Mouse (Mus musculus): ENCODE results near the gene Pan2.
"Not testable (repeated sequence)": the region's sequence is repeated elsewhere in the genome, so short reads cannot be mapped to it uniquely, and the experiment has no call there.

The Pan2 gene

DNA sequence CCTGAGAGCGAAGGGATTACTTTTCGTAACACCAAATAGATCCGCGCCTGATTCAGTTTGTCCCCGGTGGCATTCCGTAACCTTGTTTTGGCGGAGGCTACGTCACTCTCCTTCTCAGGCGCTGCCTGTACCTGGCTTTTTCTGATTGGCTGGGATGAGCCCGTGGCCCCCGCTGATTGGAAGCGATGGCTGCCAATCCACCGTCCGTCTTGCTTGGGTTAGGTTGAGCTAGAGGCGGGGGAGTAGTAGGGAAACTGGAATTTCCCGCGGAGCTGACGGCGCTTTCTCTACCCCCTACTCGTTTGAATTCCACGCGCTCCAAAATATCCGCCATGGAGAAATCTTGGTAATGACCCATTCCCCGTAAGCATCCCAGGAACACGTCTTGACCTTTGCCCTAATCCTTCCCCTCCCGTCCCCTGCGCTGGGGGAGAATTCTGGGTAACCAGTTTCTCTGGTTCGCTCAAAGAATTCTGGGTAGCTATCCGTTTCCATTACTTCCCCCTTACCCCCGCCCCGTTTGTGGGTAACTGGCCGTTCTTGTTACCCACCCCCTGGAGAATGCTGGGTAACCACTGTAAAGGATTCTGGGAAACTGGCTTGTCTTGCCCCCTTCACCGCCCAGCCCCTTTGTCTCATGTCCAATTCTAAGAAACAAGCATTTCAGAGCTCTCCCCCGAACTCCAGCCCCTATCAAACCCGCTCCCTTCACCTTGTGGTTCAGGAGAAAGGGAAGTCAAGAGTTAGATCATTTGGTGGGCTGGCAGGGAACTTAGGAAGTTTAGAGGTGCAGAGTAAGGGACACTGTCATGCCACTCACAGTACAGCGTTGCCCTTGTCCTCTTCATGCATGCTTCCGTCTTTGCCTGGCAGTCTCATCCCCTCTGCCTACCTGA lies at the start of gene Pan2:
TSS of gene Pan2 (plus strand) at position 210 of the 896 bp plus-strand sequence.
- DNase-seq (ENCODE audit: low spot score): peak; percentile 100

DNA sequence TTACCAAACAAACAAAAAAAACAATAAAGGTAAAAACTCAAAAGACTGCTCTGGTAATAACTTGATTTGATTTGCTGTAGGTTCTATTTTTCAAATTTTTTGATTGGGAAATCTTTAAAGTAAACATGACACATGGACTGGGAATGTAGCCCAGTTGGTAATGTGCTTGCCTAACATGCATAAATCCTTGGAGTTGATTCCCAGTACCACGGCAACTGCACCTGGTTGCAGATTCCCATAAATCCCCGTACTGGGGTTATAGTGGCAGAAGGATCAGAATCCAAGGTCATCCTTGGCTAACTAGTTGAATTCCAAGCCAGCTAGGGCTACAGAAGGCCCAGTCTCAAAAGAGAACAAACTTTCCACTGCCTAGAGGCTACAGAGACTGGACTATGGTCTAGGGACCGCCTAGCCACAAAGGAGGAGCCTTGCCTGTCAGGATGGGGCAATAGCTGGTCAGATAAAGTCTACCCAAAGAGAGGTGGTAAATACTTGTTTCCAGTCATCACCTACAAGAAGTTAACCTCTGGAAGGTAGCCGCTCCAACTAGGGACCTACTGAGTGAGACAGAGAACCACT lies 49.4 kb upstream of the Pan2 start, which contains the start of gene Apon:
TSS of gene Apon (plus strand) at position 420 of the 579 bp plus-strand sequence.
- no peak for DNase-seq (ENCODE audit: low spot score)

DNA sequence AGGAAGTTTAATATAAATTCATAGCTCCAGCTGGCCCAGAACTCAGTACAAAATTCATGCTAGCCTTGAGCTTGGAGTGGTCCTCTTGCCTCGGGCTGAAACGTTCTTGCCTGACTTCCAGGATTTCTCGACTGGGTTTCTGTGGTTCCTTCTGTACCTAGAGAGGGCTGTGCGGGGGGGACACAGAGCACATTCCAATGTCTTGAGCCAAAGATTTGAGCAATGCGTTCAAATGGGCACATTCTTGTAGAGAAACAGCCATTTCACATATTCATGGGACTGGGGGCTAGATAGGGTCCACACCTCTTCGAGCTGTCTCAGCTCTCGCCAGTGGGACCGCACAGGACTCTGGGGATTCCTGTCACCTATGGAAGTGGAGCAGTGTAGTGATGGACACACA lies 47.2 kb upstream of the Pan2 start:
- DNase-seq (ENCODE audit: low spot score): no peak

DNA sequence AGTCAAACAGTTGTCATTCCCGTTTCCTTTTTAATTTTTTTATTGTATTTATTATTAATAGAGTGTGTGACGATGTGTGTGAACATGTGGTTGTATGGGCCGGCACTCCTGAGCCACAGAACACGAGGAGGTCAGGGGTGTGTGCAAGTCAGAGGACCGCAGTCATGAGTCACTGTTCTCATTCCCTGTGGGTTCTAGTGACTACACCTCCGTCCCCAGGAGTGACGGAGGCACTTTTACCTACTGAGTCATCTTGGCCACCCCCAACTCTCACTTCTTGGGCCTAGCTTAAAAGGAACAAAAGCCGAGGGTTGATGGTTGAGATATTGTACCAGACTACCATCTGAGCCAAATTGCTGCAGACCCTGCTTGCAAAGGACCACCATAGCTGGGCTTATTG lies 46.8 kb upstream of the Pan2 start:
- no peak for DNase-seq (ENCODE audit: low spot score)

DNA sequence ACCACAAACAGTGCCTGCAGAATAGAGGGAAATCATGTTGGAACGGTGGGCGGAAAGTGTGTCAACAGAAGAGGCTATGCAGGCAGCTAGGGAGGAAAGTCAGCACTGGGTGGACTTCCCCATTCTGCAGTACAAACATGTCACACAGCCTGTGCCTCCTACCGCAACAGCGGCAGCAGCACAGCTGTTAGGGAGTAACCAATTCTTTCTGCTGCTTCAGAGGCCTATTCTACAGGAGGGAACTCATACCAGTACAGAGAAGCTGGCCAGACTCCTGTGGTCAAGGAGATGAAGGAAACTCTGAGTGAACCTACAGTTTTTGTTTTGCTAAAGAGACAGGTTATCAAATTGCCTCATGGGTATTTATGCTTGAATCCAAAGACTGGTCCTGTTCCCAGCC lies 44.2 kb upstream of the Pan2 start:
- DNase-seq (ENCODE audit: low spot score): no peak

DNA sequence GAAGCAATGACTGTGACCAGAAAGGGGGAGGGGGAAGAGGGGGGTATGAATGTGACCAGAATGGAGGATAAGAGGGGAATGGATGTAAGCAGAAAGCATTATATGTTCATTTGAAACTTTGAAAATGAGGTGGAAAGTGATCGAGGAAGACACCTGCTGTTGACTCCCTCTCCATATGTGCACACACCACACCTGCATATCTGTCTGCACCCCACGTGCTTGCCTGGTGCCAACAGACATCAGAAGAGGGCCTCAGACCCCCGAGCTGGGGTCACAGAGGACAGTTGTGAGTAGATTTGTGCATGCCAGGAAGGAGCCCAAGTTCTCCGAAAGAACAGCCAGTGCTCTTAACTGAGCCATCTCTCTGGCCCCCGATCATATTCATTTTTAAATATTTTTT lies 43.2 kb upstream of the Pan2 start:
- DNase-seq (ENCODE audit: low spot score): no peak

DNA sequence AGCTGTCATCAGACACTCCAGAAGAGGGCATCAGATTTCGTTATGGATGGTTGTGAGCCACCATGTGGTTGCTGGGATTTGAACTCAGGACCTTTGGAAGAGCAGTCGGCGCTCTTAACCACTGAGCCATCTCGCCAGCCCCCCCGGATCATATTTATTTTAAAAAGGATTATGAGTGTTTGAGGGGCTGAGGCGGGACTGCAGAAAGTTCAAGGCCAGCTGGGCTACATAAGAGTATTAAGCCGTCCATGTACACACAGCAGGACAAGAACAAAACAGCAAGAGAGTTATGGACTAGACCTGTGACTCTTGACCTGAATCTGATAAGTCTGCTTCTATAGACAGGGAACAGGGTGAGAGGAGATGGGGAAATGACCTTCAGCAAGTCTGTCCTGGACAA lies 42.8 kb upstream of the Pan2 start:
- DNase-seq (ENCODE audit: low spot score): not testable (repeated sequence)

DNA sequence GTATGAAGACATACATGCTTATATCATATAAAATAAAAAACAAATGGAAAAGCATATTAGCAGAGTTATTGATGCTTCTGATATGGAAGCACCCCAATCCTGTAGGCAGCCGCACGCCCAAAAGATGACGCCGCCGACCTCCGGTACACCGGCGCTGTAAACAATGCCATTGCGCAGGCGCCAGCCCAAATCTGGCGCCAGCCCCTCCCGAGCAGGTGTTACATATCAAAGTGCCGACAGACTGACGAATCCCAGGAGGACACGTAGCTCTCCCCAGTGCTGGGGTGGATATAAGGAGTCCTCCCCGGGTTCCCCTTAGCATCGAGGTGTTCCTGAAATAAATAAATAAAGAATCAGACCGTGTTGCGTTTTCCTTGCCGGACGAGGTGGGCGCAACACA lies 40.8 kb upstream of the Pan2 start:
- DNase-seq (ENCODE audit: low spot score): no peak

DNA sequence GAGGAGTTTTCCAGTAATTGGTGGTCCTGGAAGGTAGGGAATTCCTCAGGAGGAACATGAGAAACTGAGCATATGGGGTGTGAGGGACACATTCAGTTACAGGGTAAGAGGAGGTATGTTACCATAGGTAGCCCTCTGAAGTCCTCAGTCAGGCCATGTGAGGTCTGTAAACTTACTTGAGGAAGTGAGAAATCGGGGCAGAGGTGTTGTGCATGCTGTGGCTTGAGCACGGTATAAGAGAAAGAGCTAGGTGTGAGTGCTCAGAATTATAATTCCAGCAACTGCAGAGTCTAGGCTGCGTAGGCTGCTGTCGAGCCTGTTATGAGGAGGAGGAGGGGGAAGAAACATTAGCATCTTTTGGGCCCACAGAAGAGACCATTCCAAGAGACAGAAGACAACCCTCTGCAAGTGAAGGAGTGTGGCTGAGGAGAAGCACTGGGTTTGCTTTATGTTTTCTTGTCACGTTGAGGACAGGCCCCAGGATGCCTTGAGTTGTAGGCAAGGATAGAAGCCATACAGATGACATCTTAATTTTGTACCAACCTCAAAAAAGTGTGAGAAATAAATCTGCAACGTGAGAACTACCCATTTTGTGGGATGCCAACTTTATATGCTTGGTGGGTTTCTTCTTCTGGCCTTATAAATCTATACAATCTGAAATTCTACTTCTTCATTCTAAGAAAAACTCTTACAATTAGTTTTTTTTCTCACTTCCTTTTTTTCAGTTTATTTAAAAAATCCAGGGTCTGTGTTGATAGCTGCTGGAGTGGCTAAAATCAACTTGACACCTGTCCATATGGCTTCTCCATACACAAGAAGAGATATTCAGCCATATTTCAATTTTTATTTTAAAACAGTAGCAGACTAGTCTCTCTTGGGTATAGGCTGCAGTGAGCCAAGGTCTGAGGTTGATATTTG lies 39.5 kb upstream of the Pan2 start:
- no peak for DNase-seq (ENCODE audit: low spot score)

DNA sequence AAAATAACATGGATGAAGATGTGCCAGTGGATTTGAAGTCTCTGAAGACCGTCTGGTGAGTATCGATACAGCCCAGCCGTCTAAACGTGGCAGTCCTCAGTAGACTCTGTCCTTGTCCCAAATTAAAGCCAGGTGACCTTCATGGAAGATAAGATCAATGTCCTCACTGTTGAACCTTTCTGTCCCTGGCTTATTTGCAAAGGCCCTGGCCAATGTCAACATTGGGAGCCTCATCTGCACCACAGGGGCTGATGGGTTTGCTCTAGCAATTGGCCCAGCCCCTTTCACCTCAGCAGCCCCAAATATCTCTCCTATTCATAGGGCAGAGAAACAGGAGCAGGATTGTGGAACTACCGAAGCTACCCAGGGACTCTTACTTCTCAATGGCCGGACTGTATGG lies 34.8 kb upstream of the Pan2 start, which contains the start of gene Apof:
TSS of gene Apof (plus strand) at position 301 of the 400 bp plus-strand sequence.
- no peak for DNase-seq (ENCODE audit: low spot score)

DNA sequence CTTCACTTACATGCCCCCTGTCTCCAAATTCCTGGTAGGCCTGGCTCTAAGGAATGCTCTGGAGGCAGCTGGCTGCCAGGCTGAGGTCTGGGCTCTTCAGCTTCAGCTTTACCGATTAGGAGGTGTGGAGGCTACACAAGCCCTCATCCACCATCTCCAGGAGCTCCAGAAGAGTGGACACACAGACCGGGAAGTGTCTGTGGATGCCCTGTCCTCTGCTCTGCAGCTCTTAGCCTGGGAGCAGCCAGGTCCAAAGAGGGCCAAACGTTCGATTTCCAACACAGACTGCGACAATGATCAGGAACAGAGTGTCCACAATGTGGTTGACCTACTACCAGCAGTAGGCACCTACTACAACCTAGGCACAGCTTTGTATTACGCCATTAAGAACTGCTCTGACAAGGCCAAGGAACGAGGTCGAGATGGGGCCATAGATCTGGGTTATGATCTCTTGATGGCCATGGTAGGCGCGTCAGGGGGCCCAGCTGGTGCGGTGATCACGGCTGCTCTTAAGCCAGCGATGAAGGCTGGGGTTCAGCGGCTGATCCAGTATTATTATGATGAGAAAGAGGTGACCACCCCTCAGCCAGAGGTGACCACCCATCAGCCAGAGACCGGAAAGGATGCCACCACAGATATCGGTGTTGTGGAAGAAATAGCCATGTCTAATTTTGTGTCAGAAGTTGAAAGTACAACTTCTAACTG lies 33.8 kb upstream of the Pan2 start:
- no peak for DNase-seq (ENCODE audit: low spot score)

DNA sequence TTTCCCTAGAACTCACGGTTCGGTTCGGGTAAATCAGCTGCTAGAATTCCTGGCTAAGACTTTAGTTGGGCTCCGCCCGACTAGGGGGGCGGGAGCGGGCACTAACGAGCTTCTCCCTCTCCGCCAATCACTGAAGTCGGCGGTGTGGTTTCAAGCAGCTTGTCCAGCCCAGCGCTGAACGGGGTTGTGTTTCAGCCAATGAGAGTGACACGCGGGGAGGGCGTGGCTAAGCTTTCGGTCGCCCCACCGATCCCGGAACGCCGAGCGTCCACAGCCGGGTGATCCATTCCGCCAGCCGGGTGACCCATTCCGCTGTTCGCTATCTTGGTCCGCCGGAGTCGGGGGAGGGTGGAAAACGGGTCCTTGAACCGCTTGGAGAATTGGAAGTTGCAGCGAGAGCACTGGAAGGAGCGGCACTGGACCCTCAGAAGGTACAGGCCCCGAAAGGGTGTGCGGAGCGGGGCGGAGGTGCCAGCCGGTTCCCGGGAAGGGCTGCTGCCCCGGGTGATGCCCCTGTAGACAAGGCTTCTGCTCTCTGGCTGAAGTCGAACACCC lies 32.8 kb upstream of the Pan2 start, which contains the start of gene Stat2:
TSS of gene Stat2 (plus strand) at position 273 of the 555 bp plus-strand sequence.
- DNase-seq (ENCODE audit: low spot score): peak; percentile 91

DNA sequence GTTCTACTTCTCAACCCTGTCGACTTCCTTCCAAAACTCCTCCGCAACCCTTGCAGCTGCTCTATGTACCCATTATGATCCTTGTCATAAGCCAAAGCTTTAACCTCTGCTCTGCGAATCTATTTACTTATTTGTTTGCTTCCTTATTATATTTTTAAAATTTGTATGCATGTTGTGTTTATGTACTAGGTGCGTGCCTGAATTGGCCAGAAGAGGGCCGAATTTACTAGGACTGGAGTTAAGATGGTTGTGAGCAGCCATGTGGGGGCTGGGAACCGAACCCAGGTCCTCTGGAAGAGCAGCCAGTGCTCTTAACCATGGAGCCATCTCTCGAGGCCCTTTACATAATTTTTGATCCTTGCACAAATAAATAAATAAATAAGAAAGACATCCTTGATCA lies 32.3 kb upstream of the Pan2 start:
- no peak for DNase-seq (ENCODE audit: low spot score)

DNA sequence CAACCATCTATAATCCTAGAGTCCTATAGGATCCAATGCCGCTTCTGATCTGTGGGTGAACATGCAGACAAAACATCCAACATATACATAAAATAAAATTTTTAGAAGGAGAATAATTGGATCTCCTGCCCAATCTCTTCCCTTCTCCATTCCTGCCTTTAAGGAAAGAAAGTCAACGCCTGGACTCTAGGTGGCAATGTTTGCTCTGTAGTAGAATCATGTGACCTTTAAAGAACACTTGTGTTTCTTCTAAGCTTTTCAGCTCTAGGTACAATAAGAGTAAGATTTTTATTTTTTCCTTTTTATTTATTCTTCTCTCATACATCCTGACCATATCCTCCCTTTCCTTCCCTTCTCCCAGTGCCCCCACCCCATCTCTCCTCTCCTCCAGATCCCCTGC lies 31.3 kb upstream of the Pan2 start:
- DNase-seq (ENCODE audit: low spot score): no peak

DNA sequence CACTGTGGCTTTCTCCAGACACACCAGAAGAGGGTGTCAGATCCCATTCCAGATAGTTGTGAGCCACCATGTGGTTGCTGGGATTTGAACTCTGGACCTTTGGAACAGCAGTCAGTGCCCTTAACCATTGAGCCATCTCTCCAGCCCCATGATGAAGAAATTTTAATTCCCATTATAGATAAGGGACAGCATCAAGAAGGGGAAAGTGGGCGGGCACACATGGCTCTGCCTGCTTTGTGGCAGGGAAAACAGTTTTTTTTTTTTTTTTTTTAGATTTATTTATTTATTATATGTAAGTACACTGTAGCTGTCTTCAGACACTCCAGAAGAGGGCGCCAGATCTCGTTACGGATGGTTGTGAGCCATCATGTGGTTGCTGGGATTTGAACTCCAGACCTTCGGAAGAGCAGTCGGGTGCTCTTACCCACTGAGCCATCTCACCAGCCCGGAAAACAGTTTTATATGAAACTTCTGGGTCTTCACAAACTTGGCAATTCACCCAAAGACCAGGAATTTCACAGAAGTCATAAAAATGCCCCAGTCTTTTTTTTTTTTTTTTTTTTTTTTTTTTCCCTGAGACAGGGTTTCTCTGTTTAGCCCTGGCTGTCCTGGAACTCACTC lies 30.2 kb upstream of the Pan2 start:
- DNase-seq (ENCODE audit: low spot score): not testable (repeated sequence)

DNA sequence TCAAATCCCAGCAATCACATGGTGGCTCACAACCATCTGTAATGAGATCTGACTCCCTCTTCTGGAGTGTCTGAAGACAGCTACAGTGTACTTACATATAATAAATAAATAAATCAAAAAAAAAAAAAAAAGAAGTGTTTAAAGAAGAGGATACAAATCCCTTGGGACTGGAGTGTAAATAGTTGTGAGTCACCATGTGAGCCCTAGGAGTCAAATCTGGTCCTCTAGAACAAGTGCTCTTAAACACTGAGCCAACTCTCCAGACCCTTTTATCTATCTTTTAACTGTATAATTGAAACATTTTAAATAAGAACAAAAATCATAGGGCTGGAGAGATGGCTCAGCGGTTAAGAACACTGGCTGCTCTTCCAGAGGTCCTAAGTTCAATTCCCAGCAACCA lies 27.8 kb upstream of the Pan2 start:
- DNase-seq (ENCODE audit: low spot score): not testable (repeated sequence)

DNA sequence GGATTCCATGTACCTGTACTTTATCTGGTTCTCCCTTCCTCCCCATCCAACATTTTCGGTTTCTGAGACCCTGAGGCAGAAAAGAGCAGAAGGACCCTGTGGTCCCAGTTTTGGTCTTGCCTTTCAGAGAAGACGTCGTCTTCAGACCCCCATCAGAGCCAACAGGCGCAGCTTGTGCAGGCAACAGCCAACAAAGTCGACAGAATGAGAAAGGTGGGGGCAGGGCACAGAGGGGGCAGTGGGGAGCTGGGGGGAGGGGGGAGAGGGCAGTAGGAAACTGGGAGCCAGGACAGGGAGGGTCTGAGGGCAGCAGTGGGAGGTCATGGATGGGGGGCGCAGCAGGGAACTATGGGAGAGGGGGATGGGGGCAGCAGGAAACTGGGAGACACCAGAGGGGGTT lies 25.0 kb upstream of the Pan2 start:
- DNase-seq (ENCODE audit: low spot score): no peak

DNA sequence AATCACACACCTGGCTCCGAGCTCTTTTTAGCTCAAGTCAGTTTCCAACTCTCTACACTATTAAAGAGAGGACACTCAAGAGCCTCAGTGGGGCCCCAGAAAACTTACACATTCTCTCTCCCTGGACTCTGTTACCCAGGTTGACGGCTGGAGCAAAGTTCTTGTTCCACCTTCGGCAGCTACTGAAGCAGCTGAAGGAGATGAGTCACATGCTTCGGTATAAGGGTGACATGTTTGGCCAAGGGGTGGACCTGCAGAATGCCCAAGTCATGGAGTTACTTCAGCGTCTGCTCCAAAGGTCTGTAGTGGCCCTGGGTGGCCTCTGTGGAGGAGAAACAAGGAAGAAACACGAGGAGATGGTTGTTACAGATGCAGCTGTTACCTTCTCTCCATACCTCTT lies 22.2 kb upstream of the Pan2 start:
- no peak for DNase-seq (ENCODE audit: low spot score)

DNA sequence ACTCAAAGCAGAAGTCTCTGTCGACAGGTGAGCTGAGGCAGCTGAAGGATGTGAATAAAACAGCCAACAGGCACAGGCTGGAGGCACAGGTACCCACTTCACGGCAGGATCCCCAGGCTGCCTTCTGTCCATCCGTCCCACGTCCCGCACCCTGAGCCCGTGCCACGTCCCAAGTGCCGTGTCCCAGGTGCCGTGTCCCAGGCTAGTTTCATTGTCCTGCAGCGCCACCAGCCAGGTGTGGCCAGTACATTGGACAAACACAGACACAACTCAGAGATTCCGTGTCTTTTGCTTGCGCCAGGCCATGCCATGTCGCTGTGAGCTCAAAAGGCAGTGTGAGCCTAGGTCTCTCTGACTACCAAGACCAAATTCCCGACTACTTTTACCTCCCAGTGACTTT lies 21.5 kb upstream of the Pan2 start:
- DNase-seq (ENCODE audit: low spot score): no peak

DNA sequence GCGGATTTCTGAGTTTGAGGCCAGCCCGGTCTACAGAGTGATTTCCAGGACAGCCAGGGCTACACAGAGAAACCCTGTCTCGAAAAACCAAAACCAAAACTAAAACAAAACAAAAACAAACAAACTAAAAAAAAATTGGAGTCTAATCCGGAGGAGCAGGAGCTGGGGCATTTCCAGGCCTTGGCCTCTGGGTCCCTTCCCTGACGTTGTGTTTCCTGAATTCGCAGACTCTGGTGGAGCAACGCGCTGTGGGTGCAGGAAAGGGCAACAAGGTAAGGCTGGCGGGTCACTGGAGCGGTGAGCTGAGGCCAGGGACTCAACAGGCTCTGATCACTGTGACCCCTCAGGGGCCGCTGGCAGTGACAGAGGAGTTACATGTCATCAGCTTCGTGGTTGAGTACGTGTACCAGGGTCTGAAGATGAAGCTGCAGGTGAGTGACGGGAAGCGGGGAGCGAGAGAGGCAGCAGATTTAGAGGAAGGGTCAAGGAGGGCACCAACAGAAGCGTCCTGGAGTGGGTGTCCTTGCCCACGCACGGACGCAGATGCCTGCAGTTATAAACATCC lies 20.2 kb upstream of the Pan2 start:
- DNase-seq (ENCODE audit: low spot score): no peak

Data from layer of hippocampus, adult 9-10 months (tissue).